Mouse (Mus musculus) C3H10T1/2 (cell line): ENCODE measurements around the gene Gpr63. TPM values are rescaled to one million over a fixed set of nuclear protein-coding genes. Genes with fewer than 3 reads are reported as not detected.

Experiments used
- polyA plus RNA-seq, 2 experiments: library from polyadenylated mRNA; unstranded; fragments of >200 nt; fragmentation: generic; extraction: Trizol; gene quantifications; one replicate each; pipeline ENCODE4 v1.2.1; 2012; ENCODE audit warnings: missing spikeins in 2 of 2

Gene Gpr63
- polyA plus RNA-seq, result under 1 TPM; 0.02 to 0.81 TPM

GRCm38 (mm10) chr4:24966299-24966991 is at the start of gene Gpr63:
Gene Gpr63, plus strand, starts transcription at chr4:24966407.

Other genes starting within 250 kb of the Gpr63 start
- under 1 TPM; 0.55 to 0.69 TPM for gene Klhl32, start 115.3 kb upstream of the Gpr63 start, polyA plus RNA-seq
- gene Ndufaf4, start 68.3 kb upstream of the Gpr63 start, polyA plus RNA-seq, result 1 to 10 TPM; 3.3 to 3.8 TPM